Mouse (Mus musculus) stomach, postnatal 0 days (tissue): ENCODE measurements around the gene Card19. TPM values are rescaled to one million over a fixed set of nuclear protein-coding genes. Genes with fewer than 3 reads are reported as not detected.

Source experiments
- ATAC-seq: fragments of 200-750 bp; cut with Nextera tagmentation; 2 replicates; pipeline ENCODE4 v1.8.0; 2017; ENCODE audit not compliant: low FRiP score, low TSS enrichment
- DNase-seq: peaks from one replicate; pipeline ENCODE4 v3.0.0-alpha.2; 2016; ENCODE audit warnings: low spot score
- H3K27ac ChIP-seq: fragments of 300-500 bp; sonication (generic); replicated peaks from 2 replicates; pipeline ENCODE4 v1.5.1; 2014; ENCODE audit warnings: mild to moderate bottlenecking, control low read depth
- H3K27me3 ChIP-seq: fragments of 300-500 bp; sonication (generic); 2 replicates; pipeline ENCODE4 v1.6.1; 2014; ENCODE audit warnings: low read length; ENCODE audit not compliant: control insufficient read depth, insufficient read depth
- H3K36me3 ChIP-seq: fragments of 300-500 bp; sonication (generic); 2 replicates; pipeline ENCODE4 v1.6.1; 2014; ENCODE audit warnings: low read length, mixed read lengths; ENCODE audit not compliant: control insufficient read depth, insufficient read depth
- H3K4me1 ChIP-seq: fragments of 300-500 bp; sonication (generic); replicated peaks from 2 replicates; pipeline ENCODE4 v1.6.1; 2014; ENCODE audit warnings: antibody characterized with exemption; ENCODE audit not compliant: control insufficient read depth, insufficient read depth
- H3K4me2 ChIP-seq: fragments of 300-500 bp; sonication (generic); replicated peaks from 2 replicates; pipeline ENCODE4 v1.6.1; 2014; ENCODE audit warnings: low read depth, mild to moderate bottlenecking, control low read depth, moderate library complexity
- H3K4me3 ChIP-seq: fragments of 300-500 bp; sonication (generic); 2 replicates; pipeline ENCODE4 v1.5.1; 2014; ENCODE audit warnings: low read depth, low read length, control low read depth
- H3K9ac ChIP-seq: fragments of 300-500 bp; sonication (generic); 2 replicates; pipeline ENCODE4 v1.6.1; 2014; ENCODE audit warnings: mild to moderate bottlenecking, low read length, control low read depth, mixed read lengths
- H3K9me3 ChIP-seq: fragments of 300-500 bp; sonication (generic); 2 replicates; pipeline ENCODE4 v1.6.1; 2016; ENCODE audit warnings: low read length; ENCODE audit not compliant: control insufficient read depth
- CTCF ChIP-seq: IDR thresholded peaks from 2 replicates; pipeline ENCODE4 v1.5.1; 2016; ENCODE audit warnings: antibody characterized with exemption, low read depth, mild to moderate bottlenecking, moderate library complexity
- EP300 ChIP-seq: optimal IDR thresholded peaks from 2 replicates; pipeline ENCODE3; 2016; ENCODE audit warnings: antibody characterized with exemption
- WGBS: fragments of 180-500 bp; shearing (Covaris S2); extraction: QIAGEN DNeasy Blood & Tissue Kit; methylation state at CpG from one replicate; pipeline ENCODE4 v1.1.7; 2014; 5-methylcytosine and 5-hydroxymethylcytosine counted together
- polyA plus RNA-seq: library from polyadenylated mRNA; unstranded; fragments of >200 nt; fragmentation: Nextera tagmentation; extraction: Ambion mirVana; gene quantifications from 2 replicates; pipeline ENCODE4 v1.2.1, GENCODE M21; 2015

The Card19 gene
- polyA plus RNA-seq, 1 experiment from 2014 or later, result 86.2 TPM

DNA sequence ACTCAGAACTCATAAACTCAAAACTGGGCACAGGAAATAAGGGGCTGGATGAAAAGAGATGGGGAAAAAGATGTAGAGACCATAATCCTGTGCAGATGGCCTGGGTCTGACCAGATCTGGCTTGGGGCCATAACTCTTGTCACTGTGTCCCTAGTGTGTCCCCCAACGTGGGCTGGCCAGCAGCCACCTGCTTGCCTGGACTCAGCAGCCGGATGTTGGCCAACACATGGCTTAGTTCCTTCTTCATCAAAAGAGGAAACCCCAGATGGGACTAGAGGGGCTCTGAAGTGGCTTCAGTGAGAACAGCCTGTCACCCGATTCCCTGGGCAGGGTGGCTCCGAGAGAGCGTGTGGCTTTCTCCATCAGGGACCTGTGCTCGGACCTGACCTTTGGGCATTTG, 19.1 kb downstream of the Card19 start:
- DNase-seq (no peak), ATAC-seq (no peak)
- H3K4me3 ChIP-seq, result no peak overlapping the region
- no peak overlapping the region for H3K9ac ChIP-seq
- H3K36me3 ChIP-seq, result peaks cover 12% of the 10 kb centered on the region
- TF ChIP-seq EP300 (no peak), CTCF (no peak)
- H3K27me3 ChIP-seq, result no peaks in the 10 kb centered on the region
- WGBS, result 69% methylated on average over 6 of the region's 6 CpGs
- H3K4me2 ChIP-seq, result no peak overlapping the region
- no peaks in the 10 kb centered on the region for H3K9me3 ChIP-seq
- H3K4me1 ChIP-seq, result no peaks in the 10 kb centered on the region
- no peak overlapping the region for H3K27ac ChIP-seq

DNA sequence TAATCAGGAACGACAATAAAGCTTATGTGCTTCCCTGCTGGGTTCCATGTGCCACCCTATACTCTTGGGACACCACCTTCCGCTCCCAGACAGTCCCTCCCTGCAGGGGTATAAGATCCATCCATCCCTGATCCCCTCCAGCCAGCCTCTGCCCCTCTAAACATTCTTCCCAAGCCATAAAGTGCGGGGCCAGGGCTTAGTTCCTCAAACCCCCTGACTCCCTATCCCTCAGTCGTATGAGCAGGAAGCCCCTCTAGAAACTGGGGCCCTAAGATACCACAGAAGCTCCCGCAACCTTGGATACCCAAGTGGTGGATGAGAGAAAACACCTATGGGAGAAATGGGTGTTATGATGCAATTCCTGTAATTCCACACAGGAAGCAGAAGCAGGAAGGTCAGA, 19.6 kb downstream of the Card19 start:
- Histone ChIP-seq H3K4me3 (no peak overlapping the region), H3K27me3 (no peaks in the 10 kb centered on the region)
- WGBS, result 81% methylated on average over 5 of the region's 5 CpGs

DNA sequence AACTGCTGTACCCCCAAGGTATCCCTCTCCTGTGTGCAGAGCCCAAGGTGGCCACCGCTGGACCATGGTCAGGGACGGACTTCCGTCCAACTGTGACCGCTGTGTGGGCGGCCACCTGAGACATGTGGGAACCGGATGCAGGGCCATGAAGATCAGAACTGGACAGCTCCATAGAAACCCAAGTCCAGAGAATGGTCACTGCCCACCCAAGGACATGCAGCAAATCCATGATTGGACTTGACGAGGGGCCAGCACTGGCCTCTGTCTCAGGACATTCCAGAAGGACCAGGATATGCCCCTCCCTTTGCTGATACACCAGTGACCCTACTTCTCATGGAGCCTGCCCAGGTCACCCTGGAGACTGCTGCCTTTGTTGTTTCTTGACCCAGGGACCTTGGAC, 20.2 kb downstream of the Card19 start:
- 86% methylated on average over 7 of the region's 7 CpGs for WGBS

More for the DNA sequence above, 19.6 kb downstream of the Card19 start:
- DNase-seq, result no peak
- Histone ChIP-seq H3K4me2 (no peak overlapping the region), H3K27ac (no peak overlapping the region), H3K4me1 (no peaks in the 10 kb centered on the region), H3K36me3 (peaks cover 12% of the 10 kb centered on the region), H3K9me3 (no peaks in the 10 kb centered on the region), H3K9ac (no peak overlapping the region)
- ATAC-seq, result no peak
- no peak for TF ChIP-seq EP300
- TF ChIP-seq CTCF, result no peak

DNA sequence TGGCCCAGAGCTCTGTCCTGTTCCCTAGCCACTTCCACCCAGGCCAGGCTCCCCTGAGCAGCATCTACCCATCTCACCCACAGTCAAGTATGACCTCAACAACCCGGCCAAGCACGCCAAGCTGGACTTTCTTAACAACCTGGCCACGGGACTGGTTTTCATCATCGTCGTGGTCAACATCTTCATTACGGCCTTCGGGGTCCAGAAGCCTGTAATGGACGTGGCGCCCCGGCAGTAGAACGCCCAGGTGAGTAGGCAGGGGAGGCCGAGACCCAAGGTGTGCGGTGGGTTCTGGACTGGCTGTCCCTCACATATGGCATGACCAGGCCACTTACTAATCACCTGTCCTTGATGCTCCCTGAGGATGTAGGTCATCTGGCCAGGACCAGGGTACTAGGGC, 21.0 kb downstream of the Card19 start:
- Histone ChIP-seq H3K9ac (no peak overlapping the region), H3K9me3 (no peaks in the 10 kb centered on the region), H3K36me3 (peaks cover 12% of the 10 kb centered on the region), H3K27me3 (no peaks in the 10 kb centered on the region), H3K4me3 (no peak overlapping the region), H3K4me2 (no peak overlapping the region), H3K27ac (no peak overlapping the region), H3K4me1 (no peaks in the 10 kb centered on the region)
- TF ChIP-seq CTCF (no peak), EP300 (no peak)
- ATAC-seq (no peak), DNase-seq (no peak)
- 94% methylated on average over 13 of the region's 13 CpGs for WGBS

More for the DNA sequence above, 20.2 kb downstream of the Card19 start:
- Histone ChIP-seq H3K4me2 (no peak overlapping the region), H3K4me3 (no peak overlapping the region), H3K36me3 (peaks cover 12% of the 10 kb centered on the region), H3K9me3 (no peaks in the 10 kb centered on the region), H3K27ac (no peak overlapping the region), H3K9ac (no peak overlapping the region), H3K4me1 (no peaks in the 10 kb centered on the region), H3K27me3 (no peaks in the 10 kb centered on the region)
- DNase-seq, result no peak
- no peak for TF ChIP-seq CTCF
- no peak for TF ChIP-seq EP300
- no peak for ATAC-seq

DNA sequence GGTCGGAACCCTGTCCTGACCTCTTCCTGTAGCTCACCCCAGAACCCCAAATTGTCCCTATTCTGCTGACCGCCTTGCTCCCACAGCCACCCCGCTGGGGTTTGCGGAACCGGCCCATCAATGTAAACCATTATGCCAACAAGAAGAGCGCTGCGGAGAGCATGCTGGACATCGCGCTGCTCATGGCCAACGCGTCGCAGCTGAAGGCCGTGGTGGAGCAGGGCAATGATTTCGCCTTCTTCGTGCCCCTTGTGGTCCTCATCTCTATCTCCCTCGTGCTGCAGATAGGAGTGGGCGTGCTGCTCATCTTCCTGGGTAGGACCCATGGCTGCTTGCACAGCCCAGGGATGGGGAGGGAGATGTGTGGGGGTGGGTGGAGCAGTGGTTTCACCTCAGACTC, 22.2 kb downstream of the Card19 start:
- ATAC-seq (no peak), DNase-seq (no peak)
- Histone ChIP-seq H3K4me3 (no peak overlapping the region), H3K4me1 (no peaks in the 10 kb centered on the region), H3K36me3 (peaks cover 12% of the 10 kb centered on the region), H3K4me2 (no peak overlapping the region), H3K9ac (no peak overlapping the region), H3K27me3 (no peaks in the 10 kb centered on the region), H3K9me3 (no peaks in the 10 kb centered on the region), H3K27ac (no peak overlapping the region)
- TF ChIP-seq EP300 (no peak), CTCF (no peak)
- WGBS, result 95% methylated on average over 17 of the region's 17 CpGs

DNA sequence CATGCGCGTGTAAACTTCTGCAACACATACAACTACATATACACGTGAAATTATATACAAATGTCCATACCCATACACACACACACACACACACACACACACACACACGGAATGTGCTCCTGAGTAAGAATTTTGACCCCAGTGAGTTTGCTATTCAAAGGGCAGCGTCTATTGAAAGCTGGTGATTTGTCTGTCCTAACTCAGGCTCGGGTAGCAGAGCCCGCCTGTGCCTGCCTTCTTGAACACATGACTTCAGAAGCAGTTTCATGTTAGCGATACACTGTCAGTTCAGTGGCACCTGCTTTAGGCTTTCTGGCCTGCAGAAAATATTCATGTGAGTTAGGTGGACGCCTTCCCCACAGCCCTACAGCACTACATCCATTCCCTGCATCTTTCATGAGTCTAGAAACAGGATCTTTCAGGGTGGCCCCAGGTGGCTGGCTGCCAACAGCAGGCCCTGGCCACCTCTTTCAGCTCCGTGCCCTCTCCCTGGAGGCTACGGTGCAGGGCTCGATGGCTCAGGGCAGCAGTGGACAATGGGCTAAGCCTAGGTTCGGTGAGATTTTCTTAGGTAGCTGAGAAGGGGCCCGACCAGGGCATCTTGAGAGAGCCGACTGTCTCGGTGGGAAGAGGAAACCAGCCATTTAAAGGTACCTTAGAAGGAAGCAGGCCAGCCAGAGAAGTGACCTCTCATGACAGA, 23.5 kb downstream of the Card19 start:
- H3K4me3 ChIP-seq, result no peak overlapping the region
- 65% methylated on average over 16 of the region's 16 CpGs for WGBS
- ATAC-seq, result no peak
- no peaks in the 10 kb centered on the region for H3K27me3 ChIP-seq
- H3K9ac ChIP-seq, result no peak overlapping the region
- no peaks in the 10 kb centered on the region for H3K9me3 ChIP-seq
- no peaks in the 10 kb centered on the region for H3K4me1 ChIP-seq
- no peak for DNase-seq
- H3K27ac ChIP-seq, result no peak overlapping the region
- no peak overlapping the region for H3K4me2 ChIP-seq
- TF ChIP-seq CTCF, result no peak
- TF ChIP-seq EP300, result no peak
- H3K36me3 ChIP-seq, result peaks cover 12% of the 10 kb centered on the region
